Mouse (Mus musculus) c-Kit-positive CD71-positive TER-119-positive erythroid progenitor cells, embryonic 14.5 days (primary cell): ENCODE data around the gene Tmem131l.

Source experiments
- DNase-seq: peaks from one replicate; pipeline ENCODE4 v3.0.0-alpha.2; 2013; ENCODE audit warnings: low spot score

Gene Tmem131l

DNA sequence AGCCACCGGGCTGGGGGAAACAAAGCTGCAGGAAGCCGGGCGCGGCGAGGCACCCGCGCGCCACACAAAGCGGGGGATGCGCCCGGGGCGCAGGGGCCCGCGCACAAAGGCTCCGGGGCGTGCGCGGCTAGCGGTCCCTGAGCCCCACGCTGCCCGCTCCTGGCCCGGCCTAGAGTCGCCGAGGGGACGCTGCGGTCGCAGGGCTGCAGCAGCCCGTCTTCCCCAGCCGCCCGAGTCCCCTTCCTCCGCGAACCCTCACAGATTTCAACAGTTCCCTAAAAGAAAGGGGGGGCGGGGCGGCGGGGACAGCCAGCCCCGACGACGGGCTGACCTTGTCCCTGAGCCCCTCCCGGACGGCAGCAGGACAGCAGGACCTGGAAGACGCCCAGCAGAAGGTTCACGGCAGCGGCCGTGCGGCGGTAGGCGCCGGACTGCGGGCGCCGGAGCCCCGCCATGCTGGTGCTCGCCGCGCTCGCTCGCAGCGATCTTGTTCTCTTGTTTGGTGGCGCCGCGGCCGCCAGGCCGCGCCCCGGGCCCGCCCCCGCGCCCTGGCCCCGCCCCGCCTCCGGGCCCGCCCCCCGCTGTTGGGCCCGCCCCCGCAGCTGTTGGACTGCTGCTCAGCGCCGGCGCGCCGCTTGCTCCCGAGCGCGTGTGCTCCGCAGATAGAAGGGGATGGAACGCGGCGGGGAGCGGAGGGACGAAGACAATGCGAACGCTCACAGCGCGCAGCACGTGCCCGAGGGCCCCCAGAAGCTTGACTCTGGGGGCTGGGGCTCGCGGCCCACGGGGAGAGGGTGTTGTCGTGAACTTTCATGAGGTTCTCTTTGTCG lies at the start of gene Tmem131l:
Gene Tmem131l, minus strand, starts transcription at position 530 of the 830 bp plus-strand sequence.
- DNase-seq, result peak; percentile 81

DNA sequence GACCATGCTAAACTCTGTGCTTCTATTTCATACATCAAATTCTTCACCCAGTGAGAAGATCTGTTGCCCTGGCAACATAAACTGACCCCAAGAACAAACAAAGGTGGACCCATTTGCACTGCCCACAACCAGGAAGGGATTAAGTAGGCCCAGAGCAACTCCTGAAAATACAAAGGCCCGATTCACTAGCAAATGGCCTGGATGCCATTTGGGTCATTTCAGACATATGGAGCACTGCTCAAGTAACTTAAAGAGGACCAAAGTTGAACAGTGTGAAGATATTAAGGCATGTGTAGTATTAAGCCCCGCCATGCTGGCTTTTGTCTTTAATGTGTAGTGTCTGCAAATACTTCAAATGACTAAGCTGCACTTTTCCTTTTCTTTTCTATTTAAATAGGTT lies 46.9 kb upstream of the Tmem131l start:
- DNase-seq, result no peak

DNA sequence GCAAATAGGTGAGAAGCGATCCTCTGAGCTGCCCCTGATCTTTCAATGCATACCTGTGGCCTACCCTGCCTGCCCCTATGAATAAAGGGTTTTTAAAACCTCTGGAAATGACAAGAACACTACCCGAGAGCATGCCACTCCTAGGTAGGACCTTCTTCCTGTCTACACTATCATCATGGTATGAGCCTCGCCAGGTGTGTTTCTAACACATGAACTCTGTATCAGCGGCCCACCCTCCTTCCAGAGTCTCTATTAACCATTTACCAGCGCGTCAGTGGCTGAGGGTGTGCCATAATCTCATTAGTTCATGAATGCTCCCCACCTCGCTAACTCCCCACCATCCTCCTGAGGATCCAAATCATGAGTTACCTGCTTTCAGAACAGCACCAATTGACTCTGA lies 46.4 kb upstream of the Tmem131l start:
- no peak for DNase-seq

DNA sequence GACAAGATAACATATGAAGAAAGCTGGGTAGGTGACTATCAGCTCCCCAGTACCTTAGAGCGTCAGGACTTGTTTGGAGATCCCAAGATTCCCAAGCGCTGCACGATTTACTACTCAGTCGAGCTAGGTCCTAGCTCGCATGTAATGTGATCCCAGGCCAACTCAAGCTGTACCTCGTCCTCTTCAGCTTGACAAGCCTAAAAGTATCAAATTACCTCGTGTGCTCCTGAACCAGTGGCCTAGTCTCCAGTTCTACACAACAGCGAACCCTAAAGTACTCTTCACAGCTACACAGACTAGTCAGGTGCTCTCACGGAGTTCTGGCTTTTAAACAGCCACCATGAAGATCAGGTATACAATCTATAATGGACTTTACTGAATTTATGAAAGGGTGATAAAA lies 45.5 kb upstream of the Tmem131l start:
- DNase-seq, result no peak

DNA sequence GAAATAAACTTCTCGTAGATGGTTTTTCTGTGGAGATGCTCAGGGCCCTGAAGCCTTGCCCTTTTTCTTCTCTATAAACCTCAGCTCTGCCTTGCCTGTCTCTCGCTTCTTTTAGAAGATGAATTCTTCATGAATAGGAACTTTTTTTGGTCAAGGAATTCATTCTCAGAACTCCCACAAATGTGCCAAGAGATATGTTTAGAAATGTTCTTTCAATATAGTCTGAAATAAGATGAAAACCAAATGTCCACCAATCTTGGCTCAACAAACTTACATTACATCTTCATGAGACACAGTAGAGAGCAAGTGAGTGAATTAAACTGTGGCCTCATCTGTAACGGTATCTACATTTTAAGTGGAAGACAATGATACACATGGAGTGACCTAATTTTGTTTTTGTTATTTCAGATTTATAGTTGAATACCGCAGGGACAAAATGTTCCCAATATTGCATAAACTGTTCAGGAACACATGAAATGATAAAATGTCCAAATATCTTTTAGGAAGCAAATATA lies 41.3 kb upstream of the Tmem131l start:
- DNase-seq, result no peak

DNA sequence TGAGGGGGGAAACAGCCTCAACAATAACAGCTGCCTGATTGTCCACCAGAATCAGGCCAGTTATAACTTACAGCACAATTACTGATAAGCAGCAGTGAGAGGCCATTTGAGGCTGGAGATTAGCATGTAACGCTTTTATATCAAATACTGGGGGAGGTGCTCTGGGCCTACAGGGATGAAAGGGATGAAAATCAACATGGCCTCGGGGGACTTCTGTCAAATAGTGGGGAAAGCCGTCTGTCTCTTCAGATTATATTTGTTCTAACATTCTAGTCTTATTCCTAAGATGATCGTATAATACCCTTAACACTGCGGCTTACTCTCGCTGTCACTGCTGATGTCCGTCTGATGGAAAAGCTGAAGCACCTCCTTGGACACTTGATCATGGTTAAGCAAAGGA lies 40.1 kb upstream of the Tmem131l start:
- DNase-seq, result no peak

DNA sequence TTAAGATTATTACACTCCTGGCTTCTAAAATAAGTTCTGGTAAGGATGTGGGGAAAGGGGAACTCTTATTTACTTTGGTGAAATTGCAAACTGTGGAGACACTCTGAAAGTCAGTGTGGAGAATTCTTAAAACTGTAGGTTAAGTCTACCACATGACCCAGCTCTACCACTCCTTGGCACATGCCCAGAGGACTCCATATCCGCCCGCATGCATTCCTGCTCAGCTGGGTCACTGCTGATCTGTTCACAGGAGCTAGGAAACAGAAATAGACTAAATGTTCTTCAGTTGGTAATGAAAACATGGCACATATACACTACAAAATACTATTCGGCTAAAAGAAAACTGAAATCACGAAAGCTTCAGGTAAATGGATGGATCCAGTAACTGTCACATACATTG lies 37.5 kb upstream of the Tmem131l start:
- DNase-seq, result no peak

DNA sequence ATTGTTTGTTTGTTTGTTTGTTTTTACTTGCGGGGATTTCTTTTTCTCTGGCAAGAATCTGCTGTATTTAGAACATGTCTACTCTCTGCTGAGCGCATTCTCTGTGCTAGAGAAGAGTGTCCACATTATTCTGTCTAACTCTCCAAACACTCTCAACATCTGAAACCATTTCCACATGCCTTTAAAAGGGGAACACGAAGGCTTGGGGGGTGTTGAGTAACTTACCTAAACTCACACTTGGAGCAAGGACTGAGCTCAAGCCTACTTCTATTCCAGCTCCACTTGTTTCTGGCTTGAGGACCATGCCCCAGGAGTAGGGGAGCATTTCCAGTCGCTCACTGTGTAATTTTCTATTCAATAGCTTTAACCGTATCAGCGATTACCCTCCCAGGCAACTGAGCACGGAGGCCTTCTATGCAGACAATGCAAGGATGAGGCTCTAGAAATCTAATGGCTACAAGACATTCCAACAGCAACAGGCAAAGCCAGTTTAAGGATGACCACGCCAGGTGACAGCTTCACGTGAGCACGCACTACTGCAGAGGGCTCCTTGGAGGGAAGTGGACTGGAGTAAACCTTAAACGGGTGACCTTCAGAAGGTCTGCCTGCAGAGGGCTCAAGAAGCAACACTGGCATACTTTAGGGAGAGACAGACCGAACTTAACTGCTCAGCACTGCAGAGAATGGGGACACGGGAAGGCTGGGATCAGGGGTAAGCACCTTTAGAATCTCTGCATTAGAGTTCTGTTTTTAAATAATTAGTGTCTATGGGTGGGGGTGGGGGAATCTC lies 36.8 kb upstream of the Tmem131l start:
- DNase-seq, result no peak

DNA sequence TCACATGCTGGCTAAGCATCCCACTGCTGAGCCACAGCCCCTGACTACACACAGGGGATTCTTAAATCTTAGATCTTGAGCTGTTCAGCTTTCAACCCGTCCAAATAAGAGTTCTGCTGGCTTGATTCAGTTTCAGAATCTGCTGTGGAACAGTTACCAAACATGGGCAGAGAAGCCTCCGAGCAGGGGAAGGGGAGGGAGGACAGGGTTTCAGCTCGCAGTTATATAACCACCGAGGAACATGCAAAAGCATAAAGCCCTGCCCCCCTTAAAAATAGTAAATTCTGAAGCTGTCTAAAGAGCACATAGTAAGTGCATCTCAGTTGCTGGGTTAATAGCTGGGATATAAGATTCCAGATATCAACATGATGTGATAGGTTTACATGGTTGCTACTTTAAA lies 35.5 kb upstream of the Tmem131l start:
- DNase-seq, result no peak

DNA sequence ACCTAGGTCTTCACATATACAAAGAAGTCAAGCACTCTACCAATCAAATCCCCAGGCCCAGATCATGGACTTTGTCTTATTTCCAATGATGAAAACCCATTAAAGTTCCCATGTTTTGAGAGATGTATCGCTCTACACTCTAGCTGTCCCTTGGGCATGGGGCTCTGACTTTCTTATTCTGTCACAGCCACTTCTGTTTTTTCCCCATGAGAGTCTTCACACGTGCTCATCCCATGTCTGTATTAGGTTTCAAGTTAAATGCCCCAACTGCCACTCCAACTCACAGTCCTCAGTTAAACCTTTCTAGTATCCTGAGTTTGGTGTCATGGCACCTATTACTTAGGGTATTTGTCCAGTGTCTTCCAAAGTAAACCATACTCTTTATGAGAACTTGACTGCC lies 34.8 kb upstream of the Tmem131l start:
- DNase-seq, result no peak

DNA sequence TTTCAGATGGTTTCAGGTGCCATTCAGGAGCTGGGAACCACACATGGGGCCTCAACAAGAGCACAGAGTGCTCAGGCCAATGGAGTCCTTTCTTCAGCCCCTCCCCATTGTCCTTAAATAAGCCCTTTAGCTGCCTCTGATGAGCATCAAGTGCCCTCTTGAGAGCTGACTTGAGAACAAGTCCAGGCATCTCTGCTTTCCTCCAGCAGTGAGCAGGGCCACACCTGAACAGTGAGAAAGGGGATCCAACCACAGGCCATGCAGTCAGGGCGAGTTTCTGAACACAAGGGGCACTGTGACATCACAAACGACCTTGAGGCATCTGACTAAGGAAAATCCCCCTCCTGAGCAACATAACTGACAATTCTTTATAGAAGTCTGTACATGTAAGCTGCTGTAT lies 31.7 kb upstream of the Tmem131l start:
- no peak for DNase-seq

DNA sequence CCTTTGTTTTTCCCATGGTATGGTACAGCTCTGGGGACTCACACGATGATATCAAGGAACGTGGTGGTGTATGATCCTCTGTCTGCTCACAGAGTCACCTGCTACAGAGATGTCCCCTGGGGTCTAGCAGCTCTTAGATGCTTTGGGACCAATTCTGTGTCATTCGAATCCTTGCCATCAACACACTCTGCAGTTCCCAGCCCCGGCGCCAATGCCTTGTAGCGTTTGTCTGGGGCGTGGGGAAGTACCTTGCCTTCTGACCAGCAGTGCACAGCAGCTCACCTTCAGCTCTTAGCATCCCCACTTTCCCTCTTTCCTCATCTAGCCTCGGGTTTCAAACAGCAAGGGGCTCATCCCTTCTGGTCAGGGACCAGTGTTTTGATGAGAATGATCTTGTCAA lies 30.8 kb upstream of the Tmem131l start:
- no peak for DNase-seq

DNA sequence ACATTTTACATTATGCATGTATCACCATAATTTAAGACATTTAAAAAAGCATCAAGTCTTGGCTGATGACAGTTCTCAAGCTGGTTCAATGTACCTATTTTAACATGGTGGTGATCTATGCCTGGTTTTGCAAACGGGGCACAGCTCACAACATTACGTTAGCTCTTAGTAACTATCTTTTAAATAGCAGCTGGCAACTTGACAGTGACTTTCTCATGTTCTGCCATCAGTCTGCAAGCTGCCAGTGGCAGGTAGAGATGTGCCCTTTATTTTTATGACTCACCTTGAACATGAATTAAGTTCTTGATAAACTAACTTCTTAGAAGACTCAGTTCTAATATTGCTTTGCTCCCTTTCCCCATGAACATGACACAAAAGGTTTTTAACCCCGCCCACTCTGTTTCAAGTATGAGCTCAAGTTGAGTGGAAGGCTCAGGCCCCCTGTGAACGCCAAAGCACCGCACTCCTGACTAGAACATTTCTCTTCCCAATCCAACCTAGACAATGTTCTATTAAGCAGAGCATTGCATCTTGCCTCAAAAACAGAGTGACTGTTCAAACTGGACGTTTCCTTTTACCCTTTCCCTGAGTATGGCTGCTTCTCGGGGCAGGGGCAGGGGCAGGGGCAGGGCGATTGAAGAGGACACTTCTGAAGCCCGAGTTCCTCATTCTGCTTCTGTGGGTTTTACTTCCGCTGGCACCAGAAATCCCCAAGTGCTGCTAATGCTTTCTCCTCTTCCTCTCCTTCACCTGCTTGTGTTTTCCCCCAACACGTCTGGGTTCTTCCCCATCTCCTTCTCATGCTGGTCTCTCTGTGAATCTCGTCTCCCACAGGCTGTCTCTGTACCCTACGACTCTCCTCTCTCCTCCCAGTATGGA lies 29.1 kb upstream of the Tmem131l start:
- DNase-seq, result no peak

DNA sequence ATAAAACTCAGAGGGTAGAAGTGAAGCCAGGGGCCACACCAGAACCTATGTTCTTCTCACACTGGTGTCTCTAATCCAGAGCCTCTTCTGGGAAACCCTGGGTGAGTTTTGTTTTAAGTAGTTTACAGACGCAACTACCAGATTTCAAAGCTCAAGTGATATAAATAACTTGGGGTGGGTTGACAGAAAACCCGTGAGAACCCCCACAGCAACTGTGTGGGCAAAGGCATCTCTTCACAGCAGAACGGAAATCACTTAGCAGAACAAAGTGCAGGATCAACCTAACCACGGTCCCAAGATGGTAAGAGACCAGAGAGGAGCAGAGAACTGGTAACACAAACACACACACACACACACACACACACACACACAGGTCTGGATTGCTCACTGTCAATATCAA lies 25.9 kb upstream of the Tmem131l start:
- DNase-seq, result no peak

DNA sequence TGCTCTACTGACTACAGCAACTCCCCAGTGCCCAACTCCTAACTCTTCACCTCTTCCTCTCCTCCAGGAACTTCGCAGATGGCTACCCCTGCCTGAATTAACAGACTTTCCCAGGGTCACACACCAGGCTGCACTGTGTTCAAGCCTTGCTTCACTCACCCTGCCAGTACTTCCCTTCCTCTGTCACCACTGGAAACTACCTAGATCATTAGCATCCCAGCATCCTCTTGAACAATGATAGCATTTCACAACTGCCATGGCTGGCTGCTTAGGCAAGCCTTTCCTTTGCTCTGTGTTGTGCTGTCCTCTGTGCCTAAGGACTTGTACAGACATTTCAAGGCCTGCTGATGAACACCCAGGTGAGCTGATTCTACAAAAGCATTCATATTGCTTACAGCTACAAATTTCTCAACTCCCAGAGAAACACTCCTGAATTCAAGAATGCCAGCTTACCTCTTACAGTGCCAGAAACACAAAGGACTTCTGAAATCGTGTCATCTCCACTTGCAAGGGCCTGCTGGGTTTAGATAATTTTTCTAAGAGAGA lies 23.5 kb upstream of the Tmem131l start:
- DNase-seq, result no peak

DNA sequence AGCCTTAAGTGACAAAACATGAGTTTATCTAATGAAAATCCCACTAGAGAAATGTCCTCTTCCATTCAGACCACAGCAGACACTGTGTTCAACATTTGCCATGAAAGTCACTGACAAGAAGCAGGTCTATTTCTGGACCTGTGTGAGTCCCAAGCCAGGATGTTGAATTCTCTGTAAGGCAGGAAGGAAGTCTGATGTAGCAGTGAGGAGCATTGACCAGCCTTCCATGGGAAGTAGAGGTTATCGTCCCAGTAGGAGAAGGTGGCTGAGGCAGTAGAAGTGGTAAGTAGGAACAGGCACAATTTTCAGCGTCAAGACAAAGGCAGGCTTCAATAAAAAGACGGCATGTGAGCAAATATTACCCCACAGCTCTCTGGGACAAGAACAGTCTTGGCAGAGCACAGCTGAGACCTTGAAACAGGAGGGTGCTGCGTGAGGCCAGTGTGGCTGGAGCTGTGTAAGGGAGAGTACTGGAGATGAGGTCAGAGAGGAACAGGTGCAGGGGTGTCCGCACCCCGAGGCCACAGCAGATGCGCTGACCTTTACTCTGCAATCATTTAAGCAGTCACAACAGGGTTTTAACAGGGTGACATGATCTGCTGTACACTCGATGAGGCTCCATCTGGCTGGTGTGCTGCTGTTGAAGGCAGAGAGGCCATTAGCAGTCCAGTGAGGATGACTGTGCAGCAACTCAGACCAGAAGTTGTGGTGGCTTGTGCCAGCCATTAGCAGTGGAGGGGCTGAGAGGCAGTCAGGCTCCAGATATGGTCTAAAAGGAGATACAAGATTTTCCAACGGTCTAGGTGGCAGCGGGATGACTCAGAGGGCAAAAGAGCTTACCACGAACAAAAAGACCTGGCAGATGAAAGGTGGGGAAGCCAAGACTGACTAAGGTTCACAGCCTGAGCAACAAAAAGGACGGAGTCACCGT lies 21.8 kb upstream of the Tmem131l start:
- DNase-seq, result no peak

DNA sequence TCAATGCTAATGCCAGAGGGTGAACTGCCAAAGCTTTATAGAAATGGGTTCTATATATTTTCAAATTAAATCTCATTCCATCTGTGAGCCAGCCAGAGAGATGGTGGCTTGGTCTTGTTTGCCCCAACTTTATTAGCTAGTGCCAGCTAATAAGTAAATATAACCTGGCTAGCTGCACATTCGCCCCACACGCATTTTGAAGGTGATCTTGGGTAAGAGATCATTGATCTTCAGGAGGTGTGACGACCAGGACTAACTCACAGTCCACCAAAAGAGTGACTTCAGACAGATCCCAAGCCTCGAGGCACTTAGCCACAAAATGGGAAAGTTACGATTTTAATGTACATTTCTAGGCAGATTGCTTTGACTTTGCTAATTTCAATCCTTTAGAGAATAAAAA lies 21.0 kb upstream of the Tmem131l start:
- DNase-seq, result no peak

DNA sequence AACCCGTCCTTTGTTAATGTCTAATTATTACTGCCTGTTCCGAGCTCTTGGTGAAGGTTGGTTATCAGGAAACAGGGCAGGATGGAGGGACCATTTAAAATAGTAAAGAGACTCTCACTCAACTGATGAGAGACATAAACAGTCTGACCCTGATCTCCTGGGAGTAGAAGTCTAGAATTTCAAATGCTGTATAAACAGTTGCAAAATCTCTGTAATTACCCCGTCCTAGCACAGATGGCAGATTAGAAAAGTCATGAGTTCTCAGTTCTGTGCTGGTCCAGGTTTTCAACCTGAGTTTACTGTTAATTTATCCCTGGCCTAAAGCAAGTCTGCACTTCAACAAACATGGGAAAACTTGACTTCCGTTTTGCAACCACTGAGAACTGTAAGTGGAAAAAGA lies 20.2 kb upstream of the Tmem131l start:
- DNase-seq, result no peak

DNA sequence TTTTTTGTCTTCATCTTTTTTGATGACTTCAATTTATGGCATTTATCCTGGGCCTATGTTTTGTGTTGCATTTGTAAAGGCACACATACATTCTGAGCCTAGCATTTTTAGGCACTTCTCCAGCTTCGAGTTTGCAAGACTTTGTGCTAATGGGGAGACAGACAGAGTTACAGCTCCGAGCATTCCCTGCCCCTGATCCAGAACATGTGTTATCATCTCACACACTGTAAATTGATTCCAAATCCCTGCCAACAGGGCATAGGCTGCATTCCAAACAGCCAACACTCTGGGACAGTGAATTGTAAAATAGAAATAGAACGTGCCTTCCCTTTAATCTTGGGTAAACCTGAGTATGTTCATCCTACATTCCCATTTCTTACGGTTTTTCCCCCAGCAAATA lies 19.7 kb upstream of the Tmem131l start:
- no peak for DNase-seq

DNA sequence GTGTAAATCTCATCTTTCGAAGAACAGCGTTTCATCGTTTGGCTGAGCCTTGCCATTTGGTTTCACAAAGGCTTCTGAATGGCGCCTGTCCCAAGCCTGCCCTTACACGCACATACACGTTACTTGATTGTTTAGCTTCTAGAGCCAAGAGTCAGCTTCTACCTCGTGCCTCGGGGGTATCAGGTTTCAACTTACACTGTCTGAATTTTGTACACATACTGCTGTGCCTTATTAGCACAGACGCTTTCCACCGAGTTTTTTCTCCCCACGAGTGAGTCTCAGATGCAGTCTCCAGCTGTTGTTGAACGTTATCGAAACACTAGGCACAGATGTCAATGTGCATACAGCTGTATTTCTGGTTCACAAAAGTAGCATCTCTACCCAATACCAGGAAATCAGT lies 19.3 kb upstream of the Tmem131l start:
- DNase-seq, result no peak

DNA sequence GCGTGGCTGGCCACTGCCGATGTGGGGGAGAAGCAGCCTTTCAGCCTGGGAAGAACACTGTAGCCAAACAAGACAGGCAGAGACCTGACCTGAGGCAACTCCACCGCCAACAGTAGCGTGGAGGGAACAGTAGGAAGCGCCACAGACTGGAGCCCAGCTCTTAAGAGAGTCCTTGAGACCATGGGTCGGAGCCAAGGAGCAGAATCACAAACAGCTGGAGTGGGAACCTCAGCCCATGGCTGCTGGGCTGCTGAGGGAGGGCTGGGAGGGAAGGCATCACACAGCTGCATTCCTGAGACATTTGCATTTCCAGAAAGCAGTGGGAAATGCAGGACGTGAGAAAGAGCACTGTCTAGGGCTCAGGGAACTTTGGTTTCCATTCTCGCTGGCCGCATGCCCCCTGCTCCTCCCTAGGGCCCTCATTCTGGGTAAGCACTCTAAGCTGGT lies 8.8 kb upstream of the Tmem131l start:
- no peak for DNase-seq
